ENCODE assay signal across 7 mouse cellular contexts in genomic region chr9:110781256-110781721, GRCm38 (mm10). TPM values are rescaled to one million over a fixed set of nuclear protein-coding genes. Genes with fewer than 3 reads are reported as not detected.
DNase-seq lines count a peak whose midpoint lies in the region; ATAC-seq lines count a peak whose summit lies in the region.

No protein-coding gene starts in this region.

- peak overlapping the region; percentile 66; the same call in 1 of the 2 replicates for H3K27ac ChIP-seq in embryonic facial prominence, embryonic 11.5 days (replicated peaks; ENCODE audit: low read depth, low read length)
- no peak overlapping the region; the same call in 1 of the 2 replicates for H3K27ac ChIP-seq in limb, embryonic 11.5 days (replicated peaks; ENCODE audit: low read depth, low read length)
- H3K27ac ChIP-seq in midbrain, embryonic 14.5 days (replicated peaks; ENCODE audit: low read depth, low read length), result peak overlapping the region; percentile 77

- ATAC-seq in embryonic facial prominence, embryonic 11.5 days (replicated peaks; ENCODE audit: insufficient number of reproducible peaks, low FRiP score, low TSS enrichment, low read depth), result peak; percentile 91
- ATAC-seq in limb, embryonic 11.5 days (ENCODE audit: insufficient number of reproducible peaks, low FRiP score, low TSS enrichment, low read depth), result peak; percentile 94
- ATAC-seq in midbrain, embryonic 14.5 days (ENCODE audit: low FRiP score, low TSS enrichment), result peak; percentile 94

- H3K9me3 ChIP-seq in embryonic facial prominence, embryonic 11.5 days (replicated peaks; ENCODE audit: control insufficient read depth, low read length), result no peaks in the 10 kb centered on the region
- no peaks in the 10 kb centered on the region for H3K9me3 ChIP-seq in limb, embryonic 11.5 days (ENCODE audit: control insufficient read depth, low read length)
- H3K9me3 ChIP-seq in midbrain, embryonic 14.5 days (ENCODE audit: control insufficient read depth, low read length), result no peaks in the 10 kb centered on the region

- H3K4me3 ChIP-seq in embryonic facial prominence, embryonic 11.5 days (ENCODE audit: low read depth, low read length), result peak overlapping the region; percentile 34
- H3K4me3 ChIP-seq in limb, embryonic 11.5 days (ENCODE audit: low read depth, low read length), result peak overlapping the region; percentile 22
- peak overlapping the region; percentile 46 for H3K4me3 ChIP-seq in midbrain, embryonic 14.5 days (replicated peaks; ENCODE audit: low read depth, low read length)

- H3K27me3 ChIP-seq in embryonic facial prominence, embryonic 11.5 days (ENCODE audit: control insufficient read depth, insufficient read depth, low read length), result no peaks in the 10 kb centered on the region
- H3K27me3 ChIP-seq in limb, embryonic 11.5 days (ENCODE audit: control insufficient read depth, insufficient read depth, low read length), result no peaks in the 10 kb centered on the region
- no peaks in the 10 kb centered on the region for H3K27me3 ChIP-seq in midbrain, embryonic 14.5 days (ENCODE audit: control insufficient read depth, insufficient read depth, low read length)

- 0% methylated on average over 43 of the region's 43 CpGs for WGBS in embryonic facial prominence, embryonic 11.5 days
- WGBS in limb, embryonic 11.5 days, result under 1% methylated on average over 40 of the region's 43 CpGs
- WGBS in midbrain, embryonic 14.5 days, result under 1% methylated on average over 43 of the region's 43 CpGs

- peak overlapping the region; percentile 65 for H3K9ac ChIP-seq in embryonic facial prominence, embryonic 11.5 days (replicated peaks; ENCODE audit: low read length)
- peak overlapping the region; percentile 38; the same call in 1 of the 2 replicates for H3K9ac ChIP-seq in limb, embryonic 11.5 days (ENCODE audit: low read length)
- peak overlapping the region; percentile 67 for H3K9ac ChIP-seq in midbrain, embryonic 14.5 days (replicated peaks; ENCODE audit: low read length)

- H3K4me2 ChIP-seq in embryonic facial prominence, embryonic 11.5 days (ENCODE audit: low read depth, low read length), result peak overlapping the region; percentile 75
- peak overlapping the region; percentile 57 for H3K4me2 ChIP-seq in limb, embryonic 11.5 days (ENCODE audit: low read depth, severe bottlenecking)
- H3K4me2 ChIP-seq in midbrain, embryonic 14.5 days (ENCODE audit: low read length), result peak overlapping the region; percentile 75

- peaks cover 3% of the 10 kb centered on the region; the same call in 1 of the 2 replicates for H3K4me1 ChIP-seq in embryonic facial prominence, embryonic 11.5 days (ENCODE audit: control insufficient read depth, insufficient read depth, low read length)
- peaks cover 11% of the 10 kb centered on the region; the same call in 1 of the 2 replicates for H3K4me1 ChIP-seq in limb, embryonic 11.5 days (ENCODE audit: control insufficient read depth, insufficient read depth, low read length)
- H3K4me1 ChIP-seq in midbrain, embryonic 14.5 days (ENCODE audit: control insufficient read depth, insufficient read depth, low read length), result no peaks in the 10 kb centered on the region

- peak; percentile 98 for DNase-seq in adrenal gland, postnatal 14 days
- DNase-seq in embryonic facial prominence, embryonic 11.5 days (ENCODE audit: low spot score), result peak; percentile 95
- DNase-seq in heart, adult 11 months, result peak; percentile 99
- DNase-seq in kidney, adult 18-20 months, result peak; percentile 95
- DNase-seq in limb, embryonic 11.5 days (ENCODE audit: low spot score), result peak; percentile 99
- peak; percentile 97 for DNase-seq in midbrain, embryonic 14.5 days
- peak; percentile 75 to 93 for DNase-seq in spleen, adult 18-20 months

- H3K36me3 ChIP-seq in embryonic facial prominence, embryonic 11.5 days (replicated peaks; ENCODE audit: control insufficient read depth, insufficient read depth, low read depth, low read length), result no peaks in the 10 kb centered on the region
- H3K36me3 ChIP-seq in limb, embryonic 11.5 days (ENCODE audit: control insufficient read depth, insufficient read depth, low read length), result no peaks in the 10 kb centered on the region
- H3K36me3 ChIP-seq in midbrain, embryonic 14.5 days (ENCODE audit: control insufficient read depth, insufficient read depth, low read length), result no peaks in the 10 kb centered on the region

RNA-seq across cellular contexts. Expression of gene Prss42, which starts 16.7 kb away (rescaled TPM):
- not detected in 2 replicates for total RNA-seq in adrenal gland, postnatal 14 days (2021)
- polyA plus RNA-seq in embryonic facial prominence, embryonic 11.5 days (2014; fragmentation: Nextera tagmentation; extraction: Ambion mirVana), result not detected in 2 replicates
- polyA plus RNA-seq in limb, embryonic 11.5 days (2014; fragmentation: Nextera tagmentation; extraction: Ambion mirVana), result not detected in 2 replicates
- polyA plus RNA-seq in midbrain, embryonic 14.5 days (2014; fragmentation: Nextera tagmentation; extraction: Ambion mirVana), result not detected in 2 replicates

RNA-seq across cellular contexts. Expression of gene Prss44, which starts 32.5 kb away (rescaled TPM):
- not detected in 2 replicates for total RNA-seq in adrenal gland, postnatal 14 days (2021)
- polyA plus RNA-seq in embryonic facial prominence, embryonic 11.5 days (2014; fragmentation: Nextera tagmentation; extraction: Ambion mirVana), result not detected in 2 replicates
- not detected in 2 replicates for polyA plus RNA-seq in limb, embryonic 11.5 days (2014; fragmentation: Nextera tagmentation; extraction: Ambion mirVana)
- not detected in 2 replicates for polyA plus RNA-seq in midbrain, embryonic 14.5 days (2014; fragmentation: Nextera tagmentation; extraction: Ambion mirVana)

RNA-seq across cellular contexts. Expression of gene Pth1r, which starts 34.3 kb away (rescaled TPM):
- total RNA-seq in adrenal gland, postnatal 14 days (2021), result 6.9 and 9.0 TPM in 2 replicates
- polyA plus RNA-seq in embryonic facial prominence, embryonic 11.5 days (2014; fragmentation: Nextera tagmentation; extraction: Ambion mirVana), result 37.8 and 39.8 TPM in 2 replicates
- polyA plus RNA-seq in limb, embryonic 11.5 days (2014; fragmentation: Nextera tagmentation; extraction: Ambion mirVana), result 30.1 and 37.3 TPM in 2 replicates
- 5.8 and 9.3 TPM in 2 replicates for polyA plus RNA-seq in midbrain, embryonic 14.5 days (2014; fragmentation: Nextera tagmentation; extraction: Ambion mirVana)

RNA-seq across cellular contexts. Expression of gene Myl3, which starts 39.6 kb away (rescaled TPM):
- total RNA-seq in adrenal gland, postnatal 14 days (2021), result 0.37 TPM in 1 of 2 replicates, not detected in the other
- 2.8 and 14.9 TPM in 2 replicates for polyA plus RNA-seq in embryonic facial prominence, embryonic 11.5 days (2014; fragmentation: Nextera tagmentation; extraction: Ambion mirVana)
- polyA plus RNA-seq in limb, embryonic 11.5 days (2014; fragmentation: Nextera tagmentation; extraction: Ambion mirVana), result 0.26 and 1.8 TPM in 2 replicates
- 0.25 TPM in 1 of 2 replicates, not detected in the other for polyA plus RNA-seq in midbrain, embryonic 14.5 days (2014; fragmentation: Nextera tagmentation; extraction: Ambion mirVana)

RNA-seq across cellular contexts. Expression of gene Prss43, which starts 45.2 kb away (rescaled TPM):
- total RNA-seq in adrenal gland, postnatal 14 days (2021), result not detected in 2 replicates
- polyA plus RNA-seq in embryonic facial prominence, embryonic 11.5 days (2014; fragmentation: Nextera tagmentation; extraction: Ambion mirVana), result not detected in 2 replicates
- not detected in 2 replicates for polyA plus RNA-seq in limb, embryonic 11.5 days (2014; fragmentation: Nextera tagmentation; extraction: Ambion mirVana)
- not detected in 2 replicates for polyA plus RNA-seq in midbrain, embryonic 14.5 days (2014; fragmentation: Nextera tagmentation; extraction: Ambion mirVana)
